Mouse (Mus musculus): ENCODE data around the gene Cstf2t. TPM values are rescaled to one million over a fixed set of nuclear protein-coding genes. Genes with fewer than 3 reads are reported as not detected.

Gene Cstf2t
- polyA plus RNA-seq, 1 experiment, result 29.9 TPM

- Histone ChIP-seq H3K27ac (ENCODE audit: insufficient read depth, low read depth, low read length) (no peak overlapping the region), H3K4me1 (ENCODE audit: control insufficient read depth, insufficient read depth, low read length) (no peaks in the 10 kb centered on the region), H3K4me3 (ENCODE audit: insufficient read depth, low read length) (no peak overlapping the region)
- no peak for TF ChIP-seq CTCF (IDR thresholded peaks at IDR 0.05; ENCODE audit: low read depth, low read length)
- TF ChIP-seq POLR2A (IDR thresholded peaks at IDR 0.05; ENCODE audit: borderline replicate concordance, low read depth, low read length), result no peak
These were observed 4.4 kb upstream of the Cstf2t start for GRCm38 (mm10) chr19:31078241-31078640.

DNA sequence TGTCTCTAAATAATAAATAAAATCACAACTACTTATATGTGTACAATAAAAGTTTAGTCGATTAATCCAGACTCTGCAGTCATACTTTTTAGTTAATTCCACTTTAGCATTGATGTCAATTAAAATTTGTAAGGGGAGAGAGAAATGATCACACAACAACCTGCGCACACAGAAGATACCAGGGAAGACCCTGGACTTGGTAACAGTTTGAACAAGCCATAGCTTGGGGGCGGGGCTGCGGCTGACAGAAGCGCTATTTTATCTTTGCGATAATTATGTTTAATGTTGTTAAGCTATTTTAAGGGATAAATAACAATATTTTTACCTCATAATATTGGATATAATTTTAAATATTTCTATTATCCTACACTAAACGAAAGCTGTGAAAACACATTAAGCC is 411 bp upstream of the Cstf2t start:
- H3K4me3 ChIP-seq (ENCODE audit: insufficient read depth, low read length), result peak overlapping the region; percentile 47
- no peak for TF ChIP-seq CTCF (IDR thresholded peaks at IDR 0.05; ENCODE audit: low read depth, low read length)
- TF ChIP-seq POLR2A (IDR thresholded peaks at IDR 0.05; ENCODE audit: borderline replicate concordance, low read depth, low read length), result no peak
- H3K4me1 ChIP-seq (ENCODE audit: control insufficient read depth, insufficient read depth, low read length), result peaks cover 6% of the 10 kb centered on the region; the same call in 1 of the 2 replicates
- H3K27ac ChIP-seq (ENCODE audit: insufficient read depth, low read depth, low read length), result peak overlapping the region; percentile 26

GRCm38 (mm10) chr19:31083761-31084160 is 1.1 kb downstream of the Cstf2t start:
- TF ChIP-seq POLR2A (IDR thresholded peaks at IDR 0.05; ENCODE audit: borderline replicate concordance, low read depth, low read length), result no peak
- Histone ChIP-seq H3K4me1 (ENCODE audit: control insufficient read depth, insufficient read depth, low read length) (peaks cover 6% of the 10 kb centered on the region; the same call in 1 of the 2 replicates), H3K4me3 (ENCODE audit: insufficient read depth, low read length) (peak overlapping the region; percentile 96), H3K27ac (ENCODE audit: insufficient read depth, low read depth, low read length) (no peak overlapping the region)

DNA sequence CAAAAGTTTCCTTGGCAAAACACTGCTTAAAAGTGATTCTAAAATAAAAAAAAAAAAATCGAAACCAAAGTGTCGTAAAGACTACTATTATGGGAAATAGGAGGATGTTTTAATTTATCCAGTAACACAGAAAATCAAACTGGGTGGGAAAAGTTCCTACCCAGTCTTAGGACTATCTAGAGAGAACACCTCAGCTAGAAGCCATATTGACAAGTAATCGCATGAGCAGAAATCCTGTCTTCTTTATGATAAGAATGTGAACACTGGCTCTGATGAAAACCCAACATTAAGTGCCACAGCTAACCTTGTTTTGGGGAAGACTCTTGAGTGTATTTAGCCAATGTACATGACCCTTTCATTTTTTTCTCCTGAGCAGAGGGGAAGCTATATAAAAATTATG is 15.2 kb downstream of the Cstf2t start:
- H3K4me1 ChIP-seq (ENCODE audit: control insufficient read depth, insufficient read depth, low read length), result no peaks in the 10 kb centered on the region
- TF ChIP-seq POLR2A (IDR thresholded peaks at IDR 0.05; ENCODE audit: borderline replicate concordance, low read depth, low read length) (no peak), CTCF (IDR thresholded peaks at IDR 0.05; ENCODE audit: low read depth, low read length) (no peak)

GRCm38 (mm10) chr19:31099369-31099768 is 16.7 kb downstream of the Cstf2t start:
- TF ChIP-seq POLR2A (IDR thresholded peaks at IDR 0.05; ENCODE audit: borderline replicate concordance, low read depth, low read length), result no peak
- no peak for TF ChIP-seq CTCF (IDR thresholded peaks at IDR 0.05; ENCODE audit: low read depth, low read length)
- no peak overlapping the region for H3K4me3 ChIP-seq (ENCODE audit: insufficient read depth, low read length)
- no peak overlapping the region for H3K27ac ChIP-seq (ENCODE audit: insufficient read depth, low read depth, low read length)
- H3K4me1 ChIP-seq (ENCODE audit: control insufficient read depth, insufficient read depth, low read length), result no peaks in the 10 kb centered on the region

More for the DNA sequence above, 15.2 kb downstream of the Cstf2t start:
- Histone ChIP-seq H3K27ac (ENCODE audit: insufficient read depth, low read depth, low read length) (no peak overlapping the region), H3K4me3 (ENCODE audit: insufficient read depth, low read length) (no peak overlapping the region)

DNA sequence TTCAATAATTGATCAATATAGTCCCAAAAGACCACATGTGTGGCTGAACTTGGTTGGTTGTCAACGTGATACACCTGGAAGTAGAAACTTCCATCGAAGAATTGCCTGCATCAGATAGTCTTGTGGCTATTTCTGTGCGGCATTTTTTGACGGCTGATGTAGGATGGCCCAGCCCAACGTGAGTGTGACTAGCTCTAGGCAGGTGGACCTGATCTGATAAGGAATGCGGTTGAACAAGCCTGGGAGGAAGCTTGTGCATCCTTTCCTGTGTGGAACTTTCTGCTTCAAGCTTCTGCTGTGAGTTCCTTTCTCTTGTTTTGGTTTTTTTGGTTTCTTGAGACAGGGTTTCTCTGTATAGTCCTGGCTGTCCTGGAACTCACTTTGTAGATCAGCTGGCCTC is 22.1 kb downstream of the Cstf2t start:
- H3K4me1 ChIP-seq (ENCODE audit: control insufficient read depth, insufficient read depth, low read length), result no peaks in the 10 kb centered on the region
- TF ChIP-seq POLR2A (IDR thresholded peaks at IDR 0.05; ENCODE audit: borderline replicate concordance, low read depth, low read length), result no peak
- TF ChIP-seq CTCF (IDR thresholded peaks at IDR 0.05; ENCODE audit: low read depth, low read length), result no peak
- H3K4me3 ChIP-seq (ENCODE audit: insufficient read depth, low read length), result no peak overlapping the region
- no peak overlapping the region for H3K27ac ChIP-seq (ENCODE audit: insufficient read depth, low read depth, low read length)

- no peak for TF ChIP-seq CTCF (IDR thresholded peaks at IDR 0.05; ENCODE audit: low read depth, low read length)
- TF ChIP-seq POLR2A (IDR thresholded peaks at IDR 0.05; ENCODE audit: borderline replicate concordance, low read depth, low read length), result no peak
- H3K4me3 ChIP-seq (ENCODE audit: insufficient read depth, low read length), result no peak overlapping the region
- no peaks in the 10 kb centered on the region for H3K4me1 ChIP-seq (ENCODE audit: control insufficient read depth, insufficient read depth, low read length)
- H3K27ac ChIP-seq (ENCODE audit: insufficient read depth, low read depth, low read length), result no peak overlapping the region
These were observed 23.4 kb downstream of the Cstf2t start for GRCm38 (mm10) chr19:31106036-31106435.

DNA sequence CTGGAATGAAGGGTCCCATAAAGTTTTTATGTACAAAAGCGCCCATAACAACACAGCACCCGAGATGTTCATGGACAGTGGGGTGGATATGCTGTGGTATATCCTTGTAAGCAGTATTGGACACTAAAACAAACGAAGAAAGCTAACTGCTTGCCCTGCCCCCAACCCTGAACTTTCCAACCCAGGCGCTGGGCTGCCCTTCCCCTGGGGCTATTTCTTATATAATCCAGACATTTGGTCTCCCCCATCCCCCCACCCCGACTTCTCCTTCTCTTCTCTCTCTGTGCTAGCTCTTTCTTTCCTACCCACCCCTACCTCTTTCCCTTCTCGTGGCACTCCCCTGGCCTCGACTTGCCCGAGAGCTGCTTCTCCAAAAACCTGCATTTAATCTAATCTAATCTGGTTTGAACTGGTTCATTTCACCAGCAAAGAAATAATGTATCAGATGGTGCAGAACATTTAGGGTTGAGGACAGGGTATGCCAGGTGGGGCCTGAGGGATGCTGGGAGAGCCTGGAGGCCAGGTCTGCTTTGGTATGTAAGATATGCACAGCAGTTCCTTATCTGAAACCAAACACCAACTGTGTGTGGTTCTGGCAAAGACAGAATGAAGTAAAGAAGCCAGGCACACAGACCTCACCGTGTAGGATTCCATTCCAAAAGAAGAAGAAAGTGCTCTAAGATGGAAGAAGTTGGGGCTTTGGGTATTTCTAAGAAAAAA is 24.4 kb downstream of the Cstf2t start:
- TF ChIP-seq CTCF (IDR thresholded peaks at IDR 0.05; ENCODE audit: low read depth, low read length) (no peak), POLR2A (IDR thresholded peaks at IDR 0.05; ENCODE audit: borderline replicate concordance, low read depth, low read length) (no peak)
- Histone ChIP-seq H3K4me3 (ENCODE audit: insufficient read depth, low read length) (no peak overlapping the region), H3K27ac (ENCODE audit: insufficient read depth, low read depth, low read length) (no peak overlapping the region), H3K4me1 (ENCODE audit: control insufficient read depth, insufficient read depth, low read length) (no peaks in the 10 kb centered on the region)

GRCm38 (mm10) chr19:31114690-31115089 is 32.1 kb downstream of the Cstf2t start:
- no peak for TF ChIP-seq POLR2A (IDR thresholded peaks at IDR 0.05; ENCODE audit: borderline replicate concordance, low read depth, low read length)
- no peak for TF ChIP-seq CTCF (IDR thresholded peaks at IDR 0.05; ENCODE audit: low read depth, low read length)
- Histone ChIP-seq H3K27ac (ENCODE audit: insufficient read depth, low read depth, low read length) (no peak overlapping the region), H3K4me3 (ENCODE audit: insufficient read depth, low read length) (no peak overlapping the region), H3K4me1 (ENCODE audit: control insufficient read depth, insufficient read depth, low read length) (no peaks in the 10 kb centered on the region)

DNA sequence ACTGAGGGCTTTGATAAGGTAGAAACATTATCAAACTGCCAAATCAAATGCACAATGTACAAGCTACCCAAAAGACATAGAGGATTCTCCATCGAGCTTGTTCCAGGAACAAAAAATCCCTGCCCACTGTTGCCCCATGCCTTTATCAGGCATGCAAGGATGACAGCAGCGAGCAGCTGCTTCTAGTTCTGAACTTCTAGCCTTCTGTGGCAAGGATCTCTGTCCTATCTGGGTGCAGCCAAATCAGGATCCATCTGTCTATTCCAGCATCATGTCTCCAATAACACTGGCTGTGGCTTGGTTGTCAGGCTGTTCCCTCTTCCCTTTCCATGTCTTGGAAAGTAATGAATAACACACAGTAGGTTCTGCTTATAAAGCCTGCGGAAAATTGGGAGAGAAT is 42.0 kb downstream of the Cstf2t start:
- Histone ChIP-seq H3K27ac (ENCODE audit: insufficient read depth, low read depth, low read length) (no peak overlapping the region), H3K4me1 (ENCODE audit: control insufficient read depth, insufficient read depth, low read length) (no peaks in the 10 kb centered on the region), H3K4me3 (ENCODE audit: insufficient read depth, low read length) (no peak overlapping the region)
- TF ChIP-seq CTCF (IDR thresholded peaks at IDR 0.05; ENCODE audit: low read depth, low read length), result no peak
- no peak for TF ChIP-seq POLR2A (IDR thresholded peaks at IDR 0.05; ENCODE audit: borderline replicate concordance, low read depth, low read length)

All from bone marrow macrophage, adult 2 months (primary cell).